Mouse (Mus musculus) thymus, adult 2 months (tissue): ENCODE data around the gene Carnmt1. TPM values are rescaled to one million over a fixed set of nuclear protein-coding genes. Genes with fewer than 3 reads are reported as not detected.

Source experiments
- DNase-seq: peaks from one replicate; pipeline ENCODE4 v3.0.0; 2021
- H3K27ac ChIP-seq: fragments of 200-500 bp; 2 replicates; pipeline ENCODE4 v1.5.1; 2012; ENCODE audit warnings: low read length, control low read depth; ENCODE audit not compliant: control insufficient read depth, insufficient read depth
- H3K27me3 ChIP-seq: fragments of 200-500 bp; 2 replicates; pipeline ENCODE4 v1.6.1; 2012; ENCODE audit warnings: mild to moderate bottlenecking, low read length, moderate library complexity, mixed read lengths; ENCODE audit not compliant: control insufficient read depth, insufficient read depth
- H3K36me3 ChIP-seq: fragments of 200-500 bp; 2 replicates; pipeline ENCODE4 v1.6.1; 2012; ENCODE audit warnings: mild to moderate bottlenecking, low read length, moderate library complexity; ENCODE audit not compliant: control insufficient read depth, insufficient read depth
- H3K4me1 ChIP-seq: fragments of 200-500 bp; replicated peaks from 2 replicates; pipeline ENCODE4 v1.6.1; 2012; ENCODE audit warnings: low read length; ENCODE audit not compliant: control insufficient read depth, insufficient read depth
- H3K4me3 ChIP-seq: fragments of 200-500 bp; 2 replicates; pipeline ENCODE4 v1.5.1; 2012; ENCODE audit warnings: mild to moderate bottlenecking, low read length, control low read depth, moderate library complexity; ENCODE audit not compliant: control insufficient read depth, insufficient read depth
- CTCF ChIP-seq: fragments of 200-500 bp; IDR thresholded peaks from 2 replicates; pipeline ENCODE4 v1.5.1; 2012; ENCODE audit warnings: mild to moderate bottlenecking, control low read depth, low read length, moderate library complexity, borderline replicate concordance; ENCODE audit not compliant: control insufficient read depth, poor library complexity, insufficient read depth; ENCODE audit errors: extremely low read depth
- POLR2A ChIP-seq: fragments of 200-500 bp; IDR thresholded peaks from 2 replicates; pipeline ENCODE4 v1.6.1; 2012; ENCODE audit warnings: mild to moderate bottlenecking, low read length, control low read depth, moderate library complexity; ENCODE audit not compliant: control insufficient read depth, poor library complexity, insufficient read depth; ENCODE audit errors: extremely low read depth
- WGBS: fragments of 180-500 bp; shearing (Covaris S2); methylation state at CpG from one replicate; pipeline ENCODE4 v1.1.7; 2018; 5-methylcytosine and 5-hydroxymethylcytosine counted together
- polyA plus RNA-seq: library from polyadenylated mRNA; depleted of rRNA; stranded (reverse); fragments of >200 nt; gene quantifications from 2 replicates; pipeline ENCODE4 v1.2.3, GENCODE M21; 2012

Carnmt1 gene
- polyA plus RNA-seq, 1 experiment, result 6.6 TPM

- no peak overlapping the region for H3K4me3 ChIP-seq
- no peaks in the 10 kb centered on the region for H3K27me3 ChIP-seq
- no peaks in the 10 kb centered on the region for H3K36me3 ChIP-seq
- H3K27ac ChIP-seq, result no peak overlapping the region
- 33% methylated on average over 3 of the region's 3 CpGs for WGBS
- DNase-seq, result no peak
- no peak for TF ChIP-seq POLR2A
- no peak for TF ChIP-seq CTCF
- H3K4me1 ChIP-seq, result no peaks in the 10 kb centered on the region
These were observed 24.2 kb upstream of the Carnmt1 start for GRCm38 (mm10) chr19:18646397-18646796.

DNA sequence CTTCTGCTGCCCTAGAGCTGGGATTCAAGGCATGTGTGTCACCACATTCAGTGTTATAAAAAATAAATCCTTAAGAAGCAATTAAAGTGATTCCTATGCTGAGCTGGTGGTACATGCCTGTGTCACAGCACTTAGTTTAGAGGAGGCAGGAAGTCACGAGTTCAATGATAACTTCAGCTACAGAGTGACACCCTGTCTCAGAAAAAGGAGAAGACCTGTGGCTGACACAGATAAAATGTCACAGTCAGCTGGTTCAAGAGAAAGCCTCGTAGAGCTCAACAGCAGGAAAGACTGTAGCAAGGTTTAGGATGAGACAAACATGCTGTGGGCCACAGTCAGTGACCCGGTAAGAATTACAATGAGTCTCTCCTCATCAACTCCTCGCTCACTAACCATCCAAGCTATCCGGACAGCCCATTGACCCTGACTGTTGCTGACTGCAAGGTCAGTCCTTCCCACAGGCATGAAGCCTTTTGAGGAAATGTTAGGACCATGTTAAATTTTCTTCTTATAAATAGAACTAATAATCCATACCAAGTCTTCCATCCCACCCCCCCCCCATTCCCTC is 23.6 kb upstream of the Carnmt1 start:
- Histone ChIP-seq H3K36me3 (no peaks in the 10 kb centered on the region), H3K27ac (no peak overlapping the region), H3K4me1 (no peaks in the 10 kb centered on the region), H3K4me3 (no peak overlapping the region), H3K27me3 (no peaks in the 10 kb centered on the region)
- no peak for TF ChIP-seq POLR2A
- no peak for TF ChIP-seq CTCF
- WGBS, result 43% methylated on average over 5 of the region's 5 CpGs
- DNase-seq, result no peak

GRCm38 (mm10) chr19:18647775-18648557 is 22.6 kb upstream of the Carnmt1 start:
- no peaks in the 10 kb centered on the region for H3K4me1 ChIP-seq
- no peaks in the 10 kb centered on the region for H3K36me3 ChIP-seq
- WGBS, result 99% methylated on average over 9 of the region's 9 CpGs
- DNase-seq, result no peak
- H3K27me3 ChIP-seq, result no peaks in the 10 kb centered on the region
- TF ChIP-seq POLR2A, result no peak
- TF ChIP-seq CTCF, result no peak
- no peak overlapping the region for H3K4me3 ChIP-seq
- no peak overlapping the region for H3K27ac ChIP-seq

GRCm38 (mm10) chr19:18648558-18648945 is 22.0 kb upstream of the Carnmt1 start:
- 94% methylated on average over 6 of the region's 6 CpGs for WGBS
- DNase-seq, result no peak

GRCm38 (mm10) chr19:18649955-18650354 is 20.6 kb upstream of the Carnmt1 start:
- H3K4me1 ChIP-seq, result peaks cover 3% of the 10 kb centered on the region; the same call in 1 of the 2 replicates
- no peak for DNase-seq
- no peak overlapping the region for H3K4me3 ChIP-seq
- WGBS, result 90% methylated on average over 4 of the region's 4 CpGs
- TF ChIP-seq POLR2A (no peak), CTCF (no peak)
- no peak overlapping the region for H3K27ac ChIP-seq
- no peaks in the 10 kb centered on the region for H3K27me3 ChIP-seq
- H3K36me3 ChIP-seq, result no peaks in the 10 kb centered on the region

More at GRCm38 (mm10) chr19:18648558-18648945, 22.0 kb upstream of the Carnmt1 start:
- Histone ChIP-seq H3K4me3 (no peak overlapping the region), H3K4me1 (no peaks in the 10 kb centered on the region), H3K36me3 (no peaks in the 10 kb centered on the region), H3K27me3 (no peaks in the 10 kb centered on the region), H3K27ac (no peak overlapping the region)
- TF ChIP-seq CTCF (no peak), POLR2A (no peak)

GRCm38 (mm10) chr19:18650473-18650872 is 20.1 kb upstream of the Carnmt1 start:
- H3K27me3 ChIP-seq, result no peaks in the 10 kb centered on the region
- no peak overlapping the region for H3K4me3 ChIP-seq
- no peak for DNase-seq
- no peaks in the 10 kb centered on the region for H3K36me3 ChIP-seq
- H3K4me1 ChIP-seq, result peaks cover 3% of the 10 kb centered on the region; the same call in 1 of the 2 replicates
- WGBS, result 75% methylated on average over 6 of the region's 6 CpGs
- no peak overlapping the region for H3K27ac ChIP-seq
- TF ChIP-seq CTCF (no peak), POLR2A (no peak)
